Mouse (Mus musculus) CH12.LX (cell line): ENCODE measurements around the gene Fggy. TPM values are rescaled to one million over a fixed set of nuclear protein-coding genes. Genes with fewer than 3 reads are reported as not detected.

Source experiments
- DNase-seq: peaks from one replicate; pipeline ENCODE4 v3.0.0-alpha.2; 2013; ENCODE audit errors: extremely low read depth
- H3K27ac ChIP-seq: 2 replicates; pipeline ENCODE4 v1.5.1; 2012; ENCODE audit warnings: low read depth, mild to moderate bottlenecking, control low read depth, moderate library complexity; ENCODE audit not compliant: insufficient read depth
- H3K27me3 ChIP-seq: replicated peaks from 2 replicates; pipeline ENCODE3; 2012; ENCODE audit warnings: inconsistent platforms
- H3K36me3 ChIP-seq, 2 experiments: replicated peaks in 1 of 2; 2 replicates each; pipeline versions ENCODE3 to v1.6.1; 2012; ENCODE audit warnings: inconsistent platforms in 1 of 2, low read length in 1 of 2, mild to moderate bottlenecking in 1 of 2, mixed read lengths in 1 of 2, moderate library complexity in 1 of 2; ENCODE audit not compliant: control insufficient read depth in 1 of 2, insufficient read depth in 1 of 2
- H3K4me1 ChIP-seq, 2 experiments: 2 replicates each; pipeline ENCODE4 v1.6.1; 2012; ENCODE audit warnings: inconsistent platforms in 1 of 2, moderate library complexity in 1 of 2; ENCODE audit not compliant: insufficient read depth in 2 of 2, control insufficient read depth in 1 of 2
- H3K4me2 ChIP-seq: 2 replicates; pipeline ENCODE4 v1.6.1; 2012; ENCODE audit warnings: low read depth, mild to moderate bottlenecking, control low read depth; ENCODE audit not compliant: poor library complexity, insufficient read depth, severe bottlenecking
- H3K4me3 ChIP-seq, 3 experiments: fragments of 150-350 bp in 1 of 3; sonication (generic) in 1 of 3; replicated peaks in 1 of 3; 2 replicates each; pipeline versions ENCODE3 to v1.5.1; 2011 to 2012; ENCODE audit warnings: low read depth in 2 of 3, low read length in 2 of 3, mild to moderate bottlenecking in 2 of 3, moderate library complexity in 2 of 3, control low read depth in 1 of 3, improper control_type of control experiment in 1 of 3, inconsistent platforms in 1 of 3, mixed read lengths in 1 of 3; ENCODE audit not compliant: poor library complexity in 1 of 3
- H3K79me2 ChIP-seq: replicated peaks from 2 replicates; pipeline ENCODE4 v1.6.1; 2012; ENCODE audit warnings: mild to moderate bottlenecking, moderate library complexity; ENCODE audit not compliant: control insufficient read depth, poor library complexity, insufficient read depth, severe bottlenecking; ENCODE audit errors: extremely low read depth
- H3K9ac ChIP-seq: 2 replicates; pipeline ENCODE4 v1.6.1; 2012; ENCODE audit warnings: low read depth, mild to moderate bottlenecking, control low read depth, moderate library complexity; ENCODE audit not compliant: insufficient read depth
- H3K9me3 ChIP-seq: replicated peaks from 2 replicates; pipeline ENCODE3; 2012; ENCODE audit warnings: low read length, inconsistent platforms, mixed read lengths
- CHD1 ChIP-seq: IDR thresholded peaks from 2 replicates; pipeline ENCODE4 v1.6.1; 2012; ENCODE audit warnings: low read depth, low read length, improper control_type of control experiment, inconsistent platforms
- CHD2 ChIP-seq: IDR thresholded peaks from 2 replicates; pipeline ENCODE4 v1.6.1; 2011; ENCODE audit warnings: low read length, improper control_type of control experiment
- E2F4 ChIP-seq: IDR thresholded peaks from 2 replicates; pipeline ENCODE4 v1.6.1; 2011; ENCODE audit warnings: low read depth, low read length, improper control_type of control experiment; ENCODE audit not compliant: insufficient replicate concordance
- ELF1 ChIP-seq: IDR thresholded peaks from 2 replicates; pipeline ENCODE4 v1.6.1; 2014; ENCODE audit warnings: low read depth, mild to moderate bottlenecking, inconsistent platforms, low read length, improper control_type of control experiment
- GABPA ChIP-seq: IDR thresholded peaks from 2 replicates; pipeline ENCODE4 v1.6.1; 2012; ENCODE audit warnings: low read depth, low read length, improper control_type of control experiment, inconsistent platforms; ENCODE audit not compliant: insufficient replicate concordance
- IRF4 ChIP-seq: IDR thresholded peaks from 2 replicates; pipeline ENCODE4 v1.6.1; 2014; ENCODE audit warnings: low read depth, mild to moderate bottlenecking, inconsistent platforms, low read length, improper control_type of control experiment
- JUND ChIP-seq: conservative IDR thresholded peaks from 2 replicates; pipeline ENCODE4 v1.6.1; 2011; ENCODE audit warnings: low read depth, low read length, improper control_type of control experiment
- MAX ChIP-seq: IDR thresholded peaks from 2 replicates; pipeline ENCODE4 v1.6.1; 2011; ENCODE audit warnings: low read length, improper control_type of control experiment
- MEF2A ChIP-seq: IDR thresholded peaks from 2 replicates; pipeline ENCODE4 v1.6.1; 2014; ENCODE audit warnings: low read depth, mild to moderate bottlenecking, inconsistent platforms, low read length, improper control_type of control experiment, borderline replicate concordance
- MYC ChIP-seq: IDR thresholded peaks from 2 replicates; pipeline ENCODE4 v1.6.1; 2011; ENCODE audit warnings: low read depth, mild to moderate bottlenecking, improper control_type of control experiment, low read length
- NELFE ChIP-seq: IDR thresholded peaks from 2 replicates; pipeline ENCODE4 v1.6.1; 2011; ENCODE audit warnings: low read depth, low read length, improper control_type of control experiment
- PAX5 ChIP-seq: IDR thresholded peaks from 2 replicates; pipeline ENCODE4 v1.6.1; 2012; ENCODE audit warnings: low read length, inconsistent platforms, mixed read lengths
- POLR2AphosphoS2 ChIP-seq: IDR thresholded peaks from 2 replicates; pipeline ENCODE4 v1.6.1; 2011; ENCODE audit warnings: low read depth, low read length, improper control_type of control experiment
- RCOR1 ChIP-seq: conservative IDR thresholded peaks from 2 replicates; pipeline ENCODE4 v1.6.1; 2012; ENCODE audit warnings: low read depth, mild to moderate bottlenecking, inconsistent platforms, low read length, improper control_type of control experiment
- SMC3 ChIP-seq: IDR thresholded peaks from 2 replicates; pipeline ENCODE4 v1.6.1; 2011; ENCODE audit warnings: low read depth, low read length, improper control_type of control experiment
- TBP ChIP-seq: conservative IDR thresholded peaks from 2 replicates; pipeline ENCODE4 v1.6.1; 2011; ENCODE audit warnings: low read depth, low read length, improper control_type of control experiment
- ZKSCAN1 ChIP-seq: IDR thresholded peaks from 2 replicates; pipeline ENCODE4 v1.6.1; 2012; ENCODE audit warnings: low read depth, inconsistent platforms, low read length, improper control_type of control experiment, borderline replicate concordance
- ZMIZ1 ChIP-seq: IDR thresholded peaks from 2 replicates; pipeline ENCODE4 v1.6.1; 2012; ENCODE audit warnings: low read depth, mild to moderate bottlenecking, inconsistent platforms, low read length, improper control_type of control experiment
- dilution Hi-C: fragments of 300-500 bp; cut with MboI; formaldehyde crosslinking; loops from 2 replicates; pipeline ENCODE4 v1.14.3; 2020; ENCODE audit warnings: low sequenced_read_pairs; ENCODE audit not compliant: extremely low pct_unique_long_range_greater_than_20kb, extremely low pct_ligation_motif_present
- in situ Hi-C: fragments of 300-500 bp; cut with MboI; formaldehyde crosslinking; loops from 3 replicates; pipeline ENCODE4 v1.14.3; 2019; ENCODE audit warnings: low sequenced_read_pairs, low pct_ligation_motif_present, low pct_unique_long_range_greater_than_20kb, mixed read lengths
- polyA plus RNA-seq: library from polyadenylated mRNA; unstranded; fragments of >175 nt; gene quantifications from 2 replicates; pipeline ENCODE4 v1.2.1, GENCODE M21; 2012; ENCODE audit warnings: low read depth; ENCODE audit not compliant: insufficient read length
- total RNA-seq, 2 experiments: library from RNA; depleted of rRNA; stranded (reverse); fragments of 300-350 nt in 1 of 2; fragments of >200 nt in 1 of 2; gene quantifications; 2 replicates each; pipeline ENCODE4 v1.2.3; 2012 to 2014

Gene Fggy
- total and polyA plus RNA-seq, 3 experiments, result 6.2 to 7.5 (median 6.9) TPM

DNA sequence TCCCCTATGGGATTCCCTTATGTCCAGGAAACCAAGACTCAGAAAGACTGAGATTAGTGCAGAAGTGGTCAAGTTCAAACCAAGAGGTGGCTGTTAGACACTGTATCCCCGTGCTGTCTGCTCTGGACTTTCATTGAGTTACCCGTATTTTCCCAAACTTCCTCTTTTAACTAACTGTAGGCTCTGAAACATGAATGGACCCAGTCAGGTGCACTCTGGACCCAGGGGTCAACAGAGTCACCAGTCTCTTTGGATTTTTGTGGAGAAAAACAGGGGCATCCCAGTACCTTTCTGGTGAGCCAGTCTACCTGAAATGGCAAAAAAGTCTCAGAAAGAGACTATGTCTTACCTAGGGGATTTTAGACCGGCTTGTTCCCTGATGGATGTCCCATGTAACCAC, 33.6 kb downstream of the Fggy start:
- peaks cover 0 to 11% of the 10 kb centered on the region in 2 experiments for H3K36me3 ChIP-seq
- peaks cover 0 to 9% of the 10 kb centered on the region in 2 experiments; a peak in 1 of 4 replicates for H3K4me1 ChIP-seq
- H3K9ac ChIP-seq, result no peak overlapping the region
- TF ChIP-seq JUND (no peak), E2F4 (no peak), IRF4 (no peak), NELFE (no peak), CHD1 (no peak), MYC (no peak), SMC3 (no peak), MEF2A (no peak), PAX5 (no peak), CHD2 (no peak), POLR2AphosphoS2 (no peak), TBP (no peak), RCOR1 (no peak)
- TF ChIP-seq, all 38 proteins: peak for 0
- Histone ChIP-seq H3K9me3 (no peaks in the 10 kb centered on the region), H3K27ac (no peak overlapping the region), H3K4me3 (no peak overlapping the region), H3K4me2 (no peak overlapping the region), H3K79me2 (no peaks in the 10 kb centered on the region), H3K27me3 (no peaks in the 10 kb centered on the region)
- in situ Hi-C loops (no loop called here), dilution Hi-C loops (no loop called here)
- no peak for DNase-seq

DNA sequence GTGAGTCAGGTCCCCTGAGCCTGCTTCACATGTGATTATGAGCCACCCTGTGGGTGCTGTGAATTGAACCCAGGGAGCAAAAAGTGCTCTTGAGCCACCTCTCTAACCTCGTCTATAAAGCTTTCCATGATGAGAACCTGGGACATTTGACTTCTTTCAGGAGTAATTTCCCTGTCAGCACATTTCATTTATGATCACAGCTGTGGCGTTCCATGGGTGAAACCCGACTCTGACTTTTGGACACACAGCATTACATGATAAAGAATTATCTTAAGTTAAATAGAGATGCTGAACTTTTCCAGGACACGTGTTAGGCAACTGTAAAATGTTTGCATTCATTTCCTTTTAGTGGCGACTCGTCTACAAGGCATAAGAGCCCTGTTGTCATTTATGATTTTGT, 39.9 kb downstream of the Fggy start:
- no peak overlapping the region for H3K9ac ChIP-seq
- peaks cover 0 to 12% of the 10 kb centered on the region in 2 experiments for H3K36me3 ChIP-seq
- H3K9me3 ChIP-seq, result no peaks in the 10 kb centered on the region
- in situ Hi-C loops, result no loop called here
- no peak overlapping the region for H3K4me2 ChIP-seq
- no peak overlapping the region for H3K27ac ChIP-seq
- H3K79me2 ChIP-seq, result no peaks in the 10 kb centered on the region
- H3K4me1 ChIP-seq, result no peaks in the 10 kb centered on the region
- no peak overlapping the region for H3K4me3 ChIP-seq
- H3K27me3 ChIP-seq, result no peaks in the 10 kb centered on the region
- TF ChIP-seq E2F4 (no peak), SMC3 (no peak), CHD1 (no peak), MEF2A (no peak), ELF1 (no peak), ZMIZ1 (no peak), POLR2AphosphoS2 (no peak), PAX5 (no peak), GABPA (no peak), MAX (no peak), JUND (no peak), ZKSCAN1 (no peak)
- no peak for DNase-seq
- dilution Hi-C loops, result no loop called here
